Mouse (Mus musculus) lung, adult 2 months (tissue): Measurements from ENCODE around the gene Ren1.

Experiments
- CTCF ChIP-seq: fragments of 200-500 bp; IDR thresholded peaks from 2 replicates; pipeline ENCODE4 v1.5.1; 2011; ENCODE audit warnings: mild to moderate bottlenecking, low read length, control low read depth; ENCODE audit not compliant: insufficient read depth
- POLR2A ChIP-seq: fragments of 200-500 bp; IDR thresholded peaks from 2 replicates; pipeline ENCODE4 v1.6.1; 2011; ENCODE audit warnings: low read depth, mild to moderate bottlenecking, control low read depth, low read length, borderline replicate concordance; ENCODE audit errors: extremely low read depth

DNA sequence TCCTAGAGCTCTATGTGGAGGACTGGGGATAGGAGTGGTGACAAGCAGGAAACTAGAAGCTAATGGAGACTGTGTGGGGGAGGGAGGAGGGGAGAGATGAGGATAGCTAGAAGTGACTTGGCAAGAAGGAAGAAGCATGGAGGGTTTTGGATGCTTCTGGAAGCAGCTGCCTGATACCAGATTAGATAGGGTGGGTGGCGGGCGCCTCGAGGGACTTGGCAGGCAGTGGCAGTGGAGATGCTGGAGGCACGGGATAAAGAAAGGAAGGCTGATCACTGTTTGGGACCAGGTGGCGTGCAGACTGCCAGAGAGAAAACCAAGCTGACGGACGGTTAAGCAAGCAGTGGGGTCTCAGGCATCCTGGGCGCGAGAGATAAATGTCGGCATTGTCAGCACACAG lies 38.4 kb upstream of the Ren1 start:
- TF ChIP-seq CTCF (no peak), POLR2A (no peak)
